Mouse (Mus musculus) adrenal gland, adult 2 months (tissue): Measurements from ENCODE around the gene Lrp1. TPM values are rescaled to one million over a fixed set of nuclear protein-coding genes. Genes with fewer than 3 reads are reported as not detected.

Source experiments
- DNase-seq: peaks from one replicate; pipeline ENCODE4 v3.0.0; 2021
- polyA plus RNA-seq: library from polyadenylated mRNA; depleted of rRNA; stranded (reverse); fragments of >200 nt; gene quantifications from 2 replicates; pipeline ENCODE4 v1.2.3, GENCODE M21; 2012; rRNA removed
- total RNA-seq, 2 experiments: library from RNA; stranded (reverse); gene quantifications; 2 replicates each; pipeline ENCODE4 v1.2.3; 2021

The Lrp1 gene
- total and polyA plus RNA-seq, 3 experiments, result 138 to 201 (median 196) TPM

- DNase-seq, result no peak
Measured at GRCm38 (mm10) chr10:127500894-127501893, 119.8 kb downstream of the Lrp1 start, which contains the start of gene Stac3. Gene Stac3, plus strand, starts transcription at chr10:127501686.

- no peak for DNase-seq
Measured at GRCm38 (mm10) chr10:127500042-127500441, 120.9 kb downstream of the Lrp1 start.

- DNase-seq, result no peak
Measured at GRCm38 (mm10) chr10:127499516-127499915, 121.4 kb downstream of the Lrp1 start.

GRCm38 (mm10) chr10:127496156-127496555, 124.8 kb downstream of the Lrp1 start:
- no peak for DNase-seq

GRCm38 (mm10) chr10:127492118-127492517, 128.8 kb downstream of the Lrp1 start:
- DNase-seq, result peak; percentile 65

GRCm38 (mm10) chr10:127491128-127491512, 129.8 kb downstream of the Lrp1 start:
- no peak for DNase-seq

GRCm38 (mm10) chr10:127490160-127491127, 130.5 kb downstream of the Lrp1 start:
- DNase-seq, result no peak

- DNase-seq, result no peak
Measured at GRCm38 (mm10) chr10:127488856-127489255, 132.1 kb downstream of the Lrp1 start.

Other genes with a start within 250 kb of the Lrp1 start
- 100 to 1,000 TPM; 116 to 127 TPM for gene R3hdm2, start 240.8 kb downstream of the Lrp1 start, total RNA-seq
- 182 and 274 TPM in 2 replicates for gene R3hdm2, start 240.8 kb downstream of the Lrp1 start, polyA plus RNA-seq
- 1 to 10 TPM in 1 of 2 experiments, under 1 TPM in 1; 0.93 to 1.8 TPM for gene Stac3, start 119.5 kb downstream of the Lrp1 start, total RNA-seq
- gene Stac3, start 119.5 kb downstream of the Lrp1 start, polyA plus RNA-seq, result 1.5 and 2.5 TPM in 2 replicates
- 10 to 100 TPM; 45.8 to 53.5 TPM for gene Ndufa4l2, start 106.2 kb downstream of the Lrp1 start, total RNA-seq
- gene Ndufa4l2, start 106.2 kb downstream of the Lrp1 start, polyA plus RNA-seq, result 86.0 and 107 TPM in 2 replicates
- gene Shmt2, start 98.7 kb downstream of the Lrp1 start, total RNA-seq, result 10 to 100 TPM; 43.3 to 48.8 TPM
- gene Shmt2, start 98.7 kb downstream of the Lrp1 start, polyA plus RNA-seq, result 84.2 and 106 TPM in 2 replicates
- gene Nxph4, start 86.6 kb downstream of the Lrp1 start, total RNA-seq, result 10 to 100 TPM in 1 of 2 experiments, 1 to 10 TPM in 1; 5.0 to 11.7 TPM
- 7.4 and 7.8 TPM in 2 replicates for gene Nxph4, start 86.6 kb downstream of the Lrp1 start, polyA plus RNA-seq
- gene Stat6, start 21.8 kb upstream of the Lrp1 start, total RNA-seq, result 100 to 1,000 TPM in 1 of 2 experiments, 10 to 100 TPM in 1; 88.3 to 109 TPM
- 67.6 and 83.8 TPM in 2 replicates for gene Stat6, start 21.8 kb upstream of the Lrp1 start, polyA plus RNA-seq
- 1 to 10 TPM; 4.6 to 9.1 TPM for gene Nemp1, start 45.8 kb upstream of the Lrp1 start, total RNA-seq
- gene Nemp1, start 45.8 kb upstream of the Lrp1 start, polyA plus RNA-seq, result 1.5 and 2.6 TPM in 2 replicates
- 10 to 100 TPM; 16.9 to 26.6 TPM for gene Nab2, start 47.4 kb upstream of the Lrp1 start, total RNA-seq
- 35.9 and 38.7 TPM in 2 replicates for gene Nab2, start 47.4 kb upstream of the Lrp1 start, polyA plus RNA-seq
- gene Myo1a, start 84.0 kb upstream of the Lrp1 start, total RNA-seq, result 10 to 100 TPM in 1 of 2 experiments, 1 to 10 TPM in 1; 1.1 to 15.1 TPM
- gene Myo1a, start 84.0 kb upstream of the Lrp1 start, polyA plus RNA-seq, result 0.21 and 4.0 TPM in 2 replicates
- gene Tac2, start 103.3 kb upstream of the Lrp1 start, total RNA-seq, result not detected
- gene Tac2, start 103.3 kb upstream of the Lrp1 start, polyA plus RNA-seq, result 0.18 and 0.38 TPM in 2 replicates
- gene Zbtb39, start 118.4 kb upstream of the Lrp1 start, total RNA-seq, result 10 to 100 TPM; 11.0 to 11.8 TPM
- gene Zbtb39, start 118.4 kb upstream of the Lrp1 start, polyA plus RNA-seq, result 5.6 and 5.8 TPM in 2 replicates
- 1 to 10 TPM; 8.2 to 8.5 TPM for gene Gpr182, start 130.6 kb upstream of the Lrp1 start, total RNA-seq
- 18.5 and 21.0 TPM in 2 replicates for gene Gpr182, start 130.6 kb upstream of the Lrp1 start, polyA plus RNA-seq
- gene Rdh1, start 138.6 kb upstream of the Lrp1 start, total RNA-seq, result 1 to 10 TPM in 1 of 2 experiments, under 1 TPM in 1; 0.41 to 1.5 TPM
- gene Rdh1, start 138.6 kb upstream of the Lrp1 start, polyA plus RNA-seq, result 0.98 and 1.4 TPM in 2 replicates
- gene Rdh16f1, start 138.6 kb upstream of the Lrp1 start, total RNA-seq, result 1 to 10 TPM; 1.1 to 2.9 TPM
- gene Rdh16f1, start 138.6 kb upstream of the Lrp1 start, polyA plus RNA-seq, result 1.5 TPM in 2 replicates
- under 1 TPM in 1 of 2 experiments, not detected in 1; 0.46 TPM for gene Rdh9, start 155.2 kb upstream of the Lrp1 start, total RNA-seq
- 0.22 and 0.31 TPM in 2 replicates for gene Rdh9, start 155.2 kb upstream of the Lrp1 start, polyA plus RNA-seq
- 1 to 10 TPM in 1 of 2 experiments, under 1 TPM in 1; 0.79 to 1.3 TPM for gene Rdh16, start 180.0 kb upstream of the Lrp1 start, total RNA-seq
- gene Rdh16, start 180.0 kb upstream of the Lrp1 start, polyA plus RNA-seq, result 0.12 TPM in 1 of 2 replicates, not detected in the other
- gene Rdh19, start 228.8 kb upstream of the Lrp1 start, total RNA-seq, result not detected
- gene Rdh19, start 228.8 kb upstream of the Lrp1 start, polyA plus RNA-seq, result not detected in 2 replicates
- gene Rdh16f2, start 245.3 kb upstream of the Lrp1 start, total RNA-seq, result under 1 TPM in 1 of 2 experiments, not detected in 1; 0.23 TPM
- gene Rdh16f2, start 245.3 kb upstream of the Lrp1 start, polyA plus RNA-seq, result not detected in 2 replicates